Mouse (Mus musculus): ENCODE measurements around the gene Ifi35.
"Not testable (repeated sequence)": the region's sequence is repeated elsewhere in the genome, so short reads cannot be mapped to it uniquely, and the experiment has no call there.

Ifi35 gene

DNA sequence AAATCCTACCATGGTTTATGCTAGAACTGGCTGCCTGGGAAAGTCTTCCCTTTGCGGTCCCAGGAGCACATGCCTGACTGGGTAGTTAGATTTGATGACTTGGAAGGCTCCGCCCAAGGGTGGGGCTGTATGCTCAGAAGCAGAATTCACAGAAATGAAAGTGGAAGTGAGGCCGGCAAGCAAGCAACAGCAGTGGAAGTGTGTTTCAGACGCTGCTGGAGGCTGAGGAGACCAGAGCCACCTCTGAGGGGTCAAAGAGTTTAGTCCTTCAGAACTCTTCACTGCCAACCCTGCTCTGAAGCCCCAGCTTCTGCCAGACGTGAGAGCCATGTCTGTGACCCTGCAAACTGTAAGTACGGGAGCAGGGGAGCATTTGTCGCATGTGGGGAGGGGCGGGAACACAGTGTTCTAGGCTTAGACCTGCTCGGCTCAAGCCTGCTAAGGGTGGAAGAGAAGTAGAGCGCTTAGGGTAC lies at the start of gene Ifi35:
TSS of gene Ifi35 (plus strand) at position 134 of the 473 bp plus-strand sequence.
- peak; percentile 88 to 95 for DNase-seq (ENCODE audit: inconsistent age in 2 of 2, low spot score in 1 of 2)

DNA sequence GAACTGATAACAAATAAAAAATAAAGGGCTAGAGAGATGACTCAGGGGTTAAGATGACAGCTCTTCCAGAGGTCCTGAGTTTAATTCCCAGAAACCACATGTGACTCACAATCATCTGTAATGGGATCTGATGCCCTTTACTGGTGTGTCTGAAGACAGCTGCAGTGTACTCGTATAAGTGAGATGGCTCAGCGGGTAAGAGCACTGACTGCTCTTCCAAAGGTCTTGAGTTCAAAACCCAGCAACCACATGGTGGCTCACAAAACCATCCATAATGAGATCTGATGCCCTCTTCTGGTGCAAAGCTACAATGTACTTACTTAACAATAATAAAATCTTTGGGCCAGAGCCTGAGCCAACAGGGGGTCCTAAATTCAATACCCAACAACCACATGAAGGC lies 32.9 kb upstream of the Ifi35 start:
- peak in 1 of 2 experiments; percentile 67 for DNase-seq (ENCODE audit: inconsistent age in 2 of 2, low spot score in 1 of 2)

DNA sequence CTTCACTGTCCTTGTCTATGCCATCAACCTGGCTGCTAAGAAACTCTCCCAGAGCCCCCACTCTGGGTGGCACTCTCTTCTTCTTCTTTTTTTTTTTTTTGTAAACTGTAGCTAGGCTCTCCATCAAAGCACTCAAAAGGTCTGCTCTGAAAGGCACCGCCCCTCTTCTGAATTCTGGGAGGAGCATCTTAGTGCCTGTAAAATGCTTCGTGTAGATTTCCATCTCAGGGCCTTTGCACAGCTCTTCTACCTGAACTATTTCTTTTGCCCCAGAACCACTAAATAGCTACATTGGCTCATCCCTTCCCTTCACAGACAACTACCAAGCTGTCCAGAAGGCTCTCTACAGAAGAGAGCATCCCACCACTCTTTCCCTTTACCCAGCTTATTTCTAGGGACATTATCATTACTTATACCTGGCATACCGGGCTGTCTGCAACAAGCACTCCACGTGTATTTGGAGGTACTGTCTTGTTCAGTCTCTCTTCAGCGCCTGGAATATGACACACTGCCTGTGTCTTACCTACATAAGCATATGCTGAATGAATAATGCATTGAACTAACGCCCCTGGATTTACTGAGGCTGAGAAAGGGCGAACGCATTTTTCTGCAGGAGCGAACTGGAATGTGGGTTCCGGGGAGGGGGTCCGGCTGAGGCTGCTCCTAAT lies 31.6 kb upstream of the Ifi35 start:
- peak in 1 of 2 experiments; percentile 54 for DNase-seq (ENCODE audit: inconsistent age in 2 of 2, low spot score in 1 of 2)

DNA sequence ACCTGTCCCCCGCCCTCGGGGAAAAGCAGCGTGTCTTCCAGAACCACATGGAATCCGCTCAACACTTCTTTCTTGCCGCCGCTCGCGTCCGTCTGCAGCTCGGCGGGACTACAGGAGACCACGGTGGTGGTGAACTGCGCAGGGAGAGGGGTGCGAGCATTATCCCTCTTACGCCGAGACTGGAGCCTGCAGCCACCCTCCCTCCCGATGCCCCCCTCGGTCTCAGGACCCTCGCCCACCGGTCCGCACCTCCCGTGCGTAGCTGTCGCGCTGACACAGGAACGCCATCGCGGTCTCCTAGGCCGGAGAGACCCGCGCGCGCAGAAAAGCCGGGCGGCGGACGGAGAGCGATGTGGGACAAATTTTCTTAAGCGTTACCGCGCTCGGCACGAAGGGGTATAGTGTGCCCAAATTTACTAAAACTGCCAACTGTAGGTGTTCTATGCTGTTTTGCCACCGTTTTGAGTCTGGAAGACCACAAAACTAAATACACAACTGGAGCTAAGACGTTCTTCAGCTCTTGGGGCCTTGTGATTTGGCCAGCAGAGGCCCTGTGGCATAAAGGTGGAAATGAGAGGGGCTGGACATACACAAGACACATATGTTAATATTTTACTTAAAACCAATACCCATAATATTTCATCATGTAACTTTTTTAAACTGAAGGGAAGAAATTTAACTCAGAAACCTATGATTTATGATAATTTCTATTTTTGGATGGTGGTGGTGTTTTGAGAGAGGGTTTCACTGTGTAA lies 30.9 kb upstream of the Ifi35 start, which contains the start of gene Aarsd1:
TSS of gene Aarsd1 (minus strand) at position 515 of the 755 bp plus-strand sequence.
- DNase-seq (ENCODE audit: inconsistent age in 2 of 2, low spot score in 1 of 2) = peak; percentile 89 to 97

DNA sequence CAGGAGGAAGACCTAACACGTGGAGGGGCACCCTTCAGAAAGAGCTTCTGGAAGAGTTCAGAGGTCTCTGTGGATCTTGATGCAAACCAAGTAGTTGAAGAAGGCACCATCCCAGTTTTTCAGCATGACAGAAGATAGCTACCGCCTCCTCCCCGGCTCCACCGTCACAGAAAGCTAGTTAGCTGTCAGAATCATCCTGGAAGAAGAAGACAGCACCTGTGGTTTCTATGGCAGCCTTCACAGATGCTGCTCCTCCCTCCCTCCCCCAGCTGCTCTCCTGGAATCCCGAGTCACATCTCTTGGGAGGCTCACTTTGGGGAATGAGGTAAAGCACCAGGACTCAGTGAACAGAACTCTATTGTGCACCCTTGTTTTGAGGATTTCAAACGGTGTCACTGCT lies 29.2 kb upstream of the Ifi35 start:
- DNase-seq (ENCODE audit: inconsistent age in 2 of 2, low spot score in 1 of 2) = no peak

DNA sequence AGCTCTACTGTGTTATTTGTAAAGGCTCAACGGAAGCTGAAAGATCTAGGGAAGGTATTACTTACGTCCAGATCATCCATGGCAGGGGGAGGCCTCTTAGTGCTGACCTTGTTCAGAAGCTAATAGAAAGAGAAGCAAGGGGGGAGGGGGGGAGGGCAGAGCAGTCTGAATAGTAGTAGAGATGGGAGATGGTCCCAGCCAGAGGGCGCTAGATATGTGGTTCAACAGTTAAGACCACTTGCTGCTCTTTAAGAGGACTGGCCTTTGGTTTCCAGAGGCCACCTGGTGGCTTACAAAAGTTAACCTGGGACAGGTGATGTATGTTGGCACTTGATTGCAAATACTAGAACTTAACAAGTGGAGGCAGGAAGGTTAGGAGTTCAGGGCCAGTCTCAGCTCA lies 28.6 kb upstream of the Ifi35 start:
- no peak for DNase-seq (ENCODE audit: inconsistent age in 2 of 2, low spot score in 1 of 2)

DNA sequence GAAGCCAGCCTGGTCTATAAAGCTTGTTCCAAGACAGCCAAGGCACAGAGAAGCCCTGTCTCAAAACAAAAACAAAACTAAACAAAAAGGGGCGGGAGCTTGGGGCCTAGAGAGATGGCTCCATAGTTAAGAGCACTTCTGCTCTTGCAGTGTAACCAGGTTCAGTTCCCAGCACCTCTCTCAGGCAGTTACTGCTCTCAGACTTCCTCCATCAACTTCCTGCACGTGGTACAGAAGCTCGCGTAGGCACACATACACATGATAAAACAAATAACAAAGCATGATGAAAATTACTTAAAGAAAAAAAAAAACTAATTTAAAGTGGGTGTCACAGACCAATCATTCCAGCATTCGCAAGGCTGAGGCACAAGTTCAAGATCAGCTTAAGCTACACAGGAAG lies 28.1 kb upstream of the Ifi35 start:
- no peak for DNase-seq (ENCODE audit: inconsistent age in 2 of 2, low spot score in 1 of 2)

DNA sequence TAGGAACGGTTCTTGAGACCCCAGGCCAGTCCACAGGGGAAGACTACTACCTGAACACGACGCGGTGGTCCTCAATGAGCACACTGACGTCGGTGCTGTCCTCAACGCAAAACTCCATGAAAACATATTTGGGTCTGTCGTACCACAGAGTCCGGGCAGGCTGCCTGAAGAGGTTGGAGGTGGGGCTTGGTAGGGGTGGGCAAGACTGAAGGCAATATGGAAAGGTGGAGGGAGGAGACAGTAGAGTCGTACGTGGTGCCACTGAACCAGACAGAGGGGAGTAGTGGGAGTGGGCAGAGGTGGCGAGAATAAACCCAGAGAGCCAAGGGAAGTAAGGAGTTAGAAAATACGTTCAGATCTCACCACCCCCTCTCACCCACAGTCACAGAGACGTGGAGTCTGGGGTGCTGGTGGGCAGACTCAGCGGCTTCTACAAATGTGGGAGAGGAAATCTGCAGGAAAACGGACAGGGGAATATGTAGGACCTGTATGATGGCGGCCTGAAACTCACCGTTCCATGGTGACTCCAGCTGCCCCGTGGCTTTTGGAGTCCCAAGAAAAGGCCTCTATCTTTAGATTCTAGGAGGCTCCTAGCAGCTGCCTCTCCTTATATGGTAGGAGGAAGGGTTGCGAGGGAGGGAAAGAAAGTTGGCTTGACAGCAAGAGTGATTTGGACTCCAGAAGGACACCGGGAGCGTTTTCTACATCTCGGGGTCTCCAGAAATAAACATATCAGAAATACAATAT lies 23.9 kb upstream of the Ifi35 start, which contains the start of gene Gm27029:
TSS of gene Gm27029 (minus strand) at position 692 of the 747 bp plus-strand sequence.
- DNase-seq (ENCODE audit: inconsistent age in 2 of 2, low spot score in 1 of 2) = no peak

DNA sequence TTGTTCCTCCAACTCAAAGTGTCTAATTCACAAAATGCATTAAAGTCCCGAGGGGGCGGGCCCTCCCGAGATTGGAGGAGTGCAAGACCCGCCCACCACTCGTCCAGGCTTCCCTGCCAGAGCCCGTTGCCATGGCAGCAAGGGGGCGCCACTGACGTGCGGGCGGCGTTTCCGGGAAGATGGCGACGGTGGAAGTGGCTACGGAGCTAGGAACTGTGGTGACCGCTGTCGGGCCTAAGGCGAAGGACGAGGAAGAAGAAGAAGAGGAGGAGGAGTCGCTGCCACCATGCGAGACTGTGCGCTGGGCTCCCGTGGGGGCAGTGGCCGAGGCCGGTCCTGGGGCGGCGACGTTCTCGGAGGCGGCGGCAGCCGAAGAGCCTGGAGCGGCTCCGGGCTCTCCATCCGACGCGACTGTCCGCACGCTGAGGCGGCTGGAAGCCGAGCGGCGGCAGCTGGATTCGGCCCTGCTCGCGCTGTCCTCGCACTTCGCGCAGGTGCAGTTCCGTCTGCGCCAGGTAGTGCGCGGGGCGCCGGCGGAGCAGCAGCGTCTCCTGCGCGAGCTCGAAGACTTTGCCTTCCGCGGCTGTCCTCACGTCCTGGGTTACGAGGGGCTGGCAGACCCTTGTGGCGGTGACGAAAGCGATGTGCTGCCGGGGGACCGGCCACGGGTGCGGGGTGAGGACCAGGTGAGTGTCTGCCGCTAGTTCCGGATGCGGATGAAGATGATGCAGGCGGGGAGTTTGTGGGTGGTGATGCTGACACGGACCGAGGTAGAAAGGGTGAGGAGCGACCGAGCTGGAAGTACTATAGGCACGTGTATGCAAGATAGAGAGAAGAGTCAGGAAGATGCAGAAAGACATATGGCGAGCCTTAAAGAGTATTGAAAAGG lies 23.0 kb upstream of the Ifi35 start, which contains the start of the genes Rundc1 and Ptges3l:
TSS of gene Rundc1 (plus strand) at position 161 of the 889 bp plus-strand sequence.
TSS of gene Ptges3l (minus strand) at position 409 of the 889 bp plus-strand sequence.
- DNase-seq (ENCODE audit: inconsistent age in 2 of 2, low spot score in 1 of 2) = peak; percentile 97 to 99

DNA sequence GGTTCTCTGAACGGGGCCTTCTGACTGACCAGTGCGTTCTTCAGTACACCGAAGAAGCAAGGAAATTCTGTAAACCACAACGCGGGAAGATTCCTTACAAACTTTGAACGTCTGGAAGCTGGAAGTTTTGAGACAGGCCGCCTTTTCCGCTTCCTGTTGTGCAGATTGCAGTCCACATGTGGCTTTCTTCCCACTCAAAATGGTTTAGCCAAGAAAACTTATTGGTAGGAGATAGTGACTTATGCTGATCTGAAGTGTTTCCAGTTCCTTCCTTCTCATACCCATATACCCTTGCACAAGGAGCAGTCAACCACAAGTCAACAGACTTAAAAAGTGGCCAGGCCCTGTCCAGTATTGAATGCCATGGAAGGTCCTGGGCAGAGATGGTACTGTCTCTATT lies 22.0 kb upstream of the Ifi35 start:
- no peak for DNase-seq (ENCODE audit: inconsistent age in 2 of 2, low spot score in 1 of 2)

DNA sequence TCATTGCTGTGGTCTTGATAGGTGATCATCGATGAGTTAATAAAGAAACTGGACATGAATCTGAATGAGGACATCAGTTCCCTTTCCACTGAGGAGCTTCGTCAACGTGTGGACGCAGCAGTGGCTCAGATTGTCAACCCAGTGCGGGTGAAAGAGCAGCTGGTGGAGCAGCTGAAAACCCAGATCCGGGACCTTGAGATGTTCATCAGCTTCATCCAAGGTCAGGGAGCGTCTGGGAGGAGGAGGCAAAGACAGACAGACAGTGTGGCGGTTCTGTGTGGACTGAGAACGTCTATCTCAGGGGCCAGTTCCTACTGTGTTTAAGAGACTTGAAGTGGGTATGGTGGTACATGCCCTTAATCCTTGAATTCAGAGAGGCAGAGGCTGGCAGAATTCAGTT lies 16.9 kb upstream of the Ifi35 start:
- DNase-seq (ENCODE audit: inconsistent age in 2 of 2, low spot score in 1 of 2) = peak; percentile 66 to 72

DNA sequence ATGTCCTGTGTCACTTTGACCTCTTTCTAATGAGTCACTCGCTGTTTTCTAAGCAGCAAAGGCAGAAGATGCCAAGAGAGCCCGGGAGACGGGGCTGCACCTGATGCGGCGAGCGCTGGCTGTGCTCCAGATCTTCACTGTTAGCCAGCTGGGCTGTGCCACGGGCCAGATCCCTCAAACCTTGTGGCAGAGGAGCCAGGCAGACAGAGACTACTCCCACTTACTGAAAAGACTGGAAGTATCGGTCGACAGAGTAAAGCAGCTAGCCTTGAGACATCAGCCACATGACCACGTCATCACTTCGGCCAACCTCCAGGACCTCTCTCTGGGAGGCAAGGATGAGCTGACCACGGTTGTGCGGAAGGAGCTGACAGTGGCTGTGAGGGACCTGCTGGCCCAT lies 14.8 kb upstream of the Ifi35 start:
- peak; percentile 65 to 82 for DNase-seq (ENCODE audit: inconsistent age in 2 of 2, low spot score in 1 of 2)

DNA sequence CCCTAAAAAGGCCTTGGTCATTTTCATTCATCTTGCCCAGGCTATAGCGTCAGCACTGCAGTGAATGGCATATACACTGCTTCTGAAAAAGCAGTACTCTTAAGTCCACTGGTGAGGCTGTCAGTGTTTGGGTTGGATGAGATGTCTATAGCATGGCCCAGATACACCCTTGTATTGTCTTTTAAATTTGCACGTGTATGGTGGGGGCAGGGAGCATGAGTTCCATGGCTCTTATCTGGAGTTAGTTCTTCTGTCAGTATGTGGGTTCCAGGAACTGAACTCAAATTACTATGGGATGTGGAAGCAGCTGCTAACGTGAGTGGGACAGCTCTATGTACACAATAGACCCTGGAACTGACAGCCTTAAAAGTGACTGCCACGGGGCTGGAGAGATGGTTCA lies 12.4 kb upstream of the Ifi35 start:
- no peak for DNase-seq (ENCODE audit: inconsistent age in 2 of 2, low spot score in 1 of 2)

DNA sequence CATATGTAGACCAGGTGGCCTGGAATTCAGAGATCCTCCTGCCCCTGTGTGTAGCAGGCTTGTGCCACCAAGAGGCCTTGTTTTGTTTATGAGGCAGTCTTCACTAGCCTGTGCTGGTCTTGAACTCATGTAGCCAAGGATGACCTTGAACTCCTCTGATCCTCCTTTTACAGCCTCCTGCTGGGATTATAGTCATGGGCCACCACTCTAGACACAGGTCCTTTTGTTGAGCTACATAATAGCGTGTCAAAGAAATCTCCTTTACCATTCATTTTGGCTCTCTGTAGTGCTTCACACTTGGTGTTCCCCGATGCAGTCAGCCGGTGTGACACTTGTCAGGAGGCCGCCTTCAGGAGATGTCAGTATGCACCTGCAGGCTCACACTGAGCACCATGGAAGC lies 11.3 kb upstream of the Ifi35 start:
- no peak for DNase-seq (ENCODE audit: inconsistent age in 2 of 2, low spot score in 1 of 2)

DNA sequence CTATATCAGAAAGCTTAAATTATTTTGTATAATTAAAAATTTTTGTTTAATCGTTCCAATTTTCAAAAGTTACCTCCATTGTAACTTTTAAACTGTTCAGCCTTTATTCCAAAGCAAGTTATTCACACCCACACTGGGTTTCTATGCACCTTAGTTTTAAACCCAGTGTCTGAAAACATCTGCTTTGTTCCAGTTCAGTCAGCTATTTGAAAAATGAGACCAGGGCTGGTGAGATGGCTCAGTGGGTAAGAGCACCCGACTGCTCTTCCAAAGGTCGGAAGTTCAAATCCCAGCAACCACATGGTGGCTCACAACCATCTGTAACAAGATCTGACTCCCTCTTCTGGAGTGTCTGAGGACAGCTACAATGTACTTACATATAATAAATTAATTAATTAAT lies 10.2 kb upstream of the Ifi35 start:
- not testable (repeated sequence) for DNase-seq (ENCODE audit: inconsistent age in 2 of 2, low spot score in 1 of 2)

DNA sequence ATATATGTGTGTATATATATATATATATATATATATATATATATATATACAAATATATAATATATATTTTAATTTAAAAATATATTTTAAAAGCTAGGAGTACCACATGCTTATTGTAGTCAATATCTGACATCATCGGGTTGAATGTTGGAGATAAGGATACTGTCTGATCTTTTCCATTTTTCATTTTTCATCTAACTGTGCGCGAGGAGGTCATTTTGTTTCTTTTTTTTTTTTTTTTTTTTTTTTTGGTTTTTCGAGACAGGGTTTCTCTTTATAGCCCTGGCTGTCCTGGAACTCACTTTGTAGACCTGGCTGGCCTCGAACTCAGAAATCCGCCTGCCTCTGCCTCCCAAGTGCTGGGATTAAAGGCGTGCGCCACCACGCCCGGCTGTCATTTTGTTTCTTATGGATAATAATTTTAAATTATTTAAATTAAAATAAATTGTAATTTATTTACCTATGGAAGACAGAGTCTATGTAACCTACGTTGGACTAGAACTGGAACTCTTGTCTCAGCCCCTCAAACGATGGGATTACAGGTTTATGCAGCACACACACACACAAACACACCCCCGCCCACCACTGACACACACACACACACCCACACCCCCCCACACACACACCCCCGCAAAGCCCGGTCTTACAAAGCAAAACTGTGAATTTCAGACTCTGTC lies 6.6 kb upstream of the Ifi35 start:
- not testable (repeated sequence) for DNase-seq (ENCODE audit: inconsistent age in 2 of 2, low spot score in 1 of 2)

DNA sequence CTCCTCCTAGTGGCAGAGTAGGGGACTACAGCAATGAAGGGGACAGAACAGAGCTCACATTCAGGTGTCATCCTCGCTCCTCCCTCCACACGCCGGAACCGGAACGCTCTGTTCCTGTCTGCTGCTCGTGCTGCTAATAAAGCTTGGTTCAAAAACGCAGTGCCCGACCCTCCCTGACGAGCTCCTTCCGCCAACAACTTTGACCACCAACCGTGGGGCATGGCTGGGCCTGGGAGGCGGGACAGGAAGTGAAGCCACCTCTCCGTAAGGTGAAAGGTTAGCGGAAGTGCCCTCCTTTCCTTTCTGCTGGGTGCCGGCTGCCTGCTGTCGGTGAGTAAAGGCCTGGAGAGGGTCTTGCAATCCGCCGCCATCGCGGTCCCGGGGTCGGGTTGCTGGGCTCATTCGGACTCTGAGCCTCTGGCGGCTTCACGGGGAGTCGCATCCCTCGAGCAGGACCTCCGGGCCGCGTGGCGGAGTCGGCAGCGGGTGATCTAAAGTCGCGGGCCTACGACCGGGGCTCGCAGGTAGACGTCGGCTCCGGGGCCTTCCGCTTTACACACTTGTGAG lies 6.0 kb upstream of the Ifi35 start, which contains the start of gene Rpl27:
TSS of gene Rpl27 (plus strand) at position 172 of the 567 bp plus-strand sequence.
- peak; percentile 99 for DNase-seq (ENCODE audit: inconsistent age in 2 of 2, low spot score in 1 of 2)

DNA sequence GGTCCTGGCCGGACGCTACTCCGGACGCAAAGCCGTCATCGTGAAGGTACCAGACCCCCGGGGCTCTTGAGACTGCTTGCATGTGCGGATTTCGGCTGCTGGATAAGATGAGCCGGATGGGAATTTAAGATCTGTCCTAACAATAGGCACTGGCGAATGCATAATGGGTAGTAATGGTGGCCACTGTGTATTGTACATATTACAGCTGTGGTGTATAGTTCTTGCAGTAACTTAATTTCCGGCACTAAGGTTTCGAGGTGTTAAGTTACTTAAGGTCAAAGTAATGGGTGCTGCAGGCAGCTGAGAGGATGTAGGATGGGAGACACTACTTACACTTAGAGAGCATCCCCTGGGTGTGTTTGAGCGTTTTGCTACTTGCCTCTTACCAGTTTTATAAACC lies 5.4 kb upstream of the Ifi35 start:
- DNase-seq (ENCODE audit: inconsistent age in 2 of 2, low spot score in 1 of 2) = no peak

DNA sequence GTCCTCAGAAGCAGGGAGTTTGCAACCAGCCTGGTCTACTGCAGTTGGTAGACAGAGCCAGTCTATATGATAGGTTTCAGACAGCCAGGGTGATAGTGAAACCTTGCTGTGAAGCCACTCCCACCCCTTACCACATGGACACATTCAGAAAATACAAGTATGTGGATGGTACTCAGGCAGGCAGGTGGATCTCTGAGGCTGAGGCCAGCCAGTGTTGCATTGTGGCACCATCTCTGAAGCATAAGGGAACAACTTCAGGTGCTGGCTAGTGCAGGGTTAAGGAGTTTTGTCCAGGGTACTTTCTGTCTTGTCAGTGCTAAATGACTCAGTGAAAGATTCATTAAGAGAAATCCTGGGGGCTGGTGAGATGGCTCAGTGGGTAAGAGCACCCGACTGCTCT lies 1.9 kb upstream of the Ifi35 start:
- no peak for DNase-seq (ENCODE audit: inconsistent age in 2 of 2, low spot score in 1 of 2)
